Mouse (Mus musculus) testis, adult 2 months (tissue): ENCODE results near the gene Fbxl21. TPM values are rescaled to one million over a fixed set of nuclear protein-coding genes. Genes with fewer than 3 reads are reported as not detected.

Experiments used
- H3K27ac ChIP-seq: fragments of 200-500 bp; 2 replicates; pipeline ENCODE4 v1.5.1; 2012; ENCODE audit warnings: low read depth, low read length; ENCODE audit not compliant: control insufficient read depth, insufficient read depth
- H3K27me3 ChIP-seq: fragments of 200-500 bp; 2 replicates; pipeline ENCODE4 v1.6.1; 2012; ENCODE audit warnings: mild to moderate bottlenecking, low read length, moderate library complexity; ENCODE audit not compliant: control insufficient read depth, insufficient read depth
- H3K36me3 ChIP-seq: fragments of 200-500 bp; 2 replicates; pipeline ENCODE4 v1.6.1; 2012; ENCODE audit warnings: mild to moderate bottlenecking, low read length; ENCODE audit not compliant: control insufficient read depth, insufficient read depth
- H3K4me1 ChIP-seq: fragments of 200-500 bp; 2 replicates; pipeline ENCODE4 v1.6.1; 2012; ENCODE audit warnings: low read length; ENCODE audit not compliant: control insufficient read depth, insufficient read depth
- H3K4me3 ChIP-seq: fragments of 200-500 bp; 2 replicates; pipeline ENCODE4 v1.5.1; 2012; ENCODE audit warnings: low read depth, mild to moderate bottlenecking, low read length, moderate library complexity, mixed read lengths; ENCODE audit not compliant: control insufficient read depth
- CTCF ChIP-seq: fragments of 200-500 bp; IDR thresholded peaks from 2 replicates; pipeline ENCODE4 v1.5.1; 2012; ENCODE audit warnings: low read depth, mild to moderate bottlenecking, inconsistent platforms, low read length, moderate library complexity; ENCODE audit not compliant: control insufficient read depth, insufficient read depth, insufficient replicate concordance
- POLR2A ChIP-seq: fragments of 200-500 bp; IDR thresholded peaks from 2 replicates; pipeline ENCODE4 v1.6.1; 2012; ENCODE audit warnings: low read depth, mild to moderate bottlenecking, inconsistent platforms, low read length, moderate library complexity; ENCODE audit not compliant: control insufficient read depth
- polyA plus RNA-seq: library from polyadenylated mRNA; depleted of rRNA; stranded (reverse); fragments of >200 nt; gene quantifications from 2 replicates; pipeline ENCODE4 v1.2.3, GENCODE M21; 2012

Gene Fbxl21
- polyA plus RNA-seq, 1 experiment = 0.64 TPM

- TF ChIP-seq POLR2A (no peak), CTCF (peak; percentile 62; the same call in 1 of the 2 replicates)
- no peaks in the 10 kb centered on the region for H3K27me3 ChIP-seq
- no peak overlapping the region for H3K4me3 ChIP-seq
- no peaks in the 10 kb centered on the region for H3K36me3 ChIP-seq
- H3K27ac ChIP-seq = no peak overlapping the region
- H3K4me1 ChIP-seq = no peaks in the 10 kb centered on the region
Measured at GRCm38 (mm10) chr13:56563075-56563474, 40.8 kb downstream of the Fbxl21 start.

GRCm38 (mm10) chr13:56566336-56566735, 44.1 kb downstream of the Fbxl21 start:
- Histone ChIP-seq H3K4me1 (no peaks in the 10 kb centered on the region), H3K4me3 (no peak overlapping the region), H3K36me3 (no peaks in the 10 kb centered on the region), H3K27me3 (no peaks in the 10 kb centered on the region), H3K27ac (no peak overlapping the region)
- TF ChIP-seq CTCF (no peak), POLR2A (no peak)

GRCm38 (mm10) chr13:56571645-56572044, 49.4 kb downstream of the Fbxl21 start:
- Histone ChIP-seq H3K36me3 (no peaks in the 10 kb centered on the region), H3K4me1 (no peaks in the 10 kb centered on the region), H3K27me3 (no peaks in the 10 kb centered on the region), H3K4me3 (no peak overlapping the region), H3K27ac (no peak overlapping the region)
- TF ChIP-seq POLR2A = no peak

GRCm38 (mm10) chr13:56575074-56575473, 52.8 kb downstream of the Fbxl21 start:
- TF ChIP-seq CTCF (no peak), POLR2A (no peak)
- Histone ChIP-seq H3K27ac (no peak overlapping the region), H3K4me1 (no peaks in the 10 kb centered on the region), H3K27me3 (no peaks in the 10 kb centered on the region), H3K36me3 (no peaks in the 10 kb centered on the region), H3K4me3 (no peak overlapping the region)

GRCm38 (mm10) chr13:56575701-56576321, 53.5 kb downstream of the Fbxl21 start:
- no peaks in the 10 kb centered on the region for H3K36me3 ChIP-seq
- TF ChIP-seq POLR2A (no peak), CTCF (peak; percentile 95)
- no peak overlapping the region; the same call in 1 of the 2 replicates for H3K27ac ChIP-seq
- no peak overlapping the region for H3K4me3 ChIP-seq
- no peaks in the 10 kb centered on the region for H3K4me1 ChIP-seq
- H3K27me3 ChIP-seq = no peaks in the 10 kb centered on the region

GRCm38 (mm10) chr13:56578097-56578496, 55.8 kb downstream of the Fbxl21 start:
- Histone ChIP-seq H3K27ac (no peak overlapping the region), H3K4me1 (no peaks in the 10 kb centered on the region)

GRCm38 (mm10) chr13:56580450-56580849, 58.2 kb downstream of the Fbxl21 start:
- Histone ChIP-seq H3K4me1 (no peaks in the 10 kb centered on the region), H3K36me3 (no peaks in the 10 kb centered on the region), H3K27ac (no peak overlapping the region), H3K27me3 (no peaks in the 10 kb centered on the region), H3K4me3 (no peak overlapping the region)
- TF ChIP-seq POLR2A (no peak), CTCF (no peak)

More at GRCm38 (mm10) chr13:56578097-56578496, 55.8 kb downstream of the Fbxl21 start:
- no peaks in the 10 kb centered on the region for H3K36me3 ChIP-seq
- TF ChIP-seq POLR2A (no peak), CTCF (no peak; the same call in 1 of the 2 replicates)
- no peak overlapping the region for H3K4me3 ChIP-seq
- no peaks in the 10 kb centered on the region for H3K27me3 ChIP-seq
